Mouse (Mus musculus): ENCODE measurements around the gene Smyd3. TPM values are rescaled to one million over a fixed set of nuclear protein-coding genes. Genes with fewer than 3 reads are reported as not detected.
A peak's percentile ranks its signal among the peaks of the same experiment; 100 is the strongest.

The Smyd3 gene
- total RNA-seq, 2 experiments from 2014 or later = 13.6 to 14.0 TPM

- DNase-seq (ENCODE audit: low spot score in 2 of 2) = peak in 1 of 2 experiments; percentile 43
These were observed 475.9 kb downstream of the Smyd3 start for GRCm38 (mm10) chr1:179041905-179042337.

GRCm38 (mm10) chr1:179041231-179041904 is 476.5 kb downstream of the Smyd3 start:
- no peak for DNase-seq (ENCODE audit: low spot score in 2 of 2)

- no peak for DNase-seq (ENCODE audit: low spot score in 2 of 2)
These were observed 479.0 kb downstream of the Smyd3 start for GRCm38 (mm10) chr1:179038801-179039200.

GRCm38 (mm10) chr1:179032947-179033346 is 484.9 kb downstream of the Smyd3 start:
- no peak for DNase-seq (ENCODE audit: low spot score in 2 of 2)

GRCm38 (mm10) chr1:179031581-179031980 is 486.3 kb downstream of the Smyd3 start:
- no peak for DNase-seq (ENCODE audit: low spot score in 2 of 2)

GRCm38 (mm10) chr1:179026614-179027013 is 491.2 kb downstream of the Smyd3 start:
- no peak for DNase-seq (ENCODE audit: low spot score in 2 of 2)

- no peak for DNase-seq (ENCODE audit: low spot score in 2 of 2)
These were observed 492.7 kb downstream of the Smyd3 start for GRCm38 (mm10) chr1:179025169-179025568.

- no peak for DNase-seq (ENCODE audit: low spot score in 2 of 2)
These were observed 494.4 kb downstream of the Smyd3 start for GRCm38 (mm10) chr1:179023486-179023885.

GRCm38 (mm10) chr1:179017428-179017827 is 500.4 kb downstream of the Smyd3 start:
- no peak for DNase-seq (ENCODE audit: low spot score in 2 of 2)

GRCm38 (mm10) chr1:179013021-179013420 is 504.8 kb downstream of the Smyd3 start:
- no peak for DNase-seq (ENCODE audit: low spot score in 2 of 2)

- no peak for DNase-seq (ENCODE audit: low spot score in 2 of 2)
These were observed 505.6 kb downstream of the Smyd3 start for GRCm38 (mm10) chr1:179012273-179012672.

GRCm38 (mm10) chr1:179010756-179011155 is 507.1 kb downstream of the Smyd3 start:
- DNase-seq (ENCODE audit: low spot score in 2 of 2) = no peak

- no peak for DNase-seq (ENCODE audit: low spot score in 2 of 2)
These were observed 507.9 kb downstream of the Smyd3 start for GRCm38 (mm10) chr1:179009911-179010310.

- no peak for DNase-seq (ENCODE audit: low spot score in 2 of 2)
These were observed 513.5 kb downstream of the Smyd3 start for GRCm38 (mm10) chr1:179004133-179004866.

GRCm38 (mm10) chr1:179003406-179004132 is 514.3 kb downstream of the Smyd3 start:
- no peak for DNase-seq (ENCODE audit: low spot score in 2 of 2)

- no peak for DNase-seq (ENCODE audit: low spot score in 2 of 2)
These were observed 517.8 kb downstream of the Smyd3 start for GRCm38 (mm10) chr1:178999876-179000528.

GRCm38 (mm10) chr1:178997870-178998269 is 520.0 kb downstream of the Smyd3 start:
- DNase-seq (ENCODE audit: low spot score in 2 of 2) = no peak

- DNase-seq (ENCODE audit: low spot score in 2 of 2) = no peak
These were observed 523.6 kb downstream of the Smyd3 start for GRCm38 (mm10) chr1:178994263-178994662.

GRCm38 (mm10) chr1:178992503-178992902 is 525.3 kb downstream of the Smyd3 start:
- DNase-seq (ENCODE audit: low spot score in 2 of 2) = no peak

GRCm38 (mm10) chr1:178991470-178991869 is 526.4 kb downstream of the Smyd3 start:
- DNase-seq (ENCODE audit: low spot score in 2 of 2) = no peak

- DNase-seq (ENCODE audit: low spot score in 2 of 2) = no peak
These were observed 526.8 kb downstream of the Smyd3 start for GRCm38 (mm10) chr1:178991045-178991444.
